Mouse (Mus musculus) bone marrow, adult 2 months (tissue): ENCODE measurements at regions not wholly inside any gene's neighbourhood (a gene's known extent, or its start where the extent isn't known, plus 50 kb on each side); places are given as distances from the start of the nearest gene placed in this dataset.

Source experiments
- CTCF ChIP-seq: fragments of 200-500 bp; IDR thresholded peaks from 2 replicates; pipeline ENCODE4 v1.5.1; 2011; ENCODE audit warnings: low read length, control low read depth; ENCODE audit not compliant: control insufficient read depth, insufficient read depth
- POLR2A ChIP-seq: fragments of 200-500 bp; IDR thresholded peaks from 2 replicates; pipeline ENCODE4 v1.6.1; 2011; ENCODE audit warnings: low read depth, mild to moderate bottlenecking, control low read depth, low read length, borderline replicate concordance; ENCODE audit not compliant: control insufficient read depth

- TF ChIP-seq POLR2A (no peak), CTCF (no peak)
These were observed 153.3 kb downstream of the Chst1 start for GRCm38 (mm10) chr2:92752794-92753193.
